Mouse (Mus musculus) embryonic fibroblast, embryonic 13.5 days (primary cell): ENCODE results near the gene Itgb8.

Experiments used
- CTCF ChIP-seq: IDR thresholded peaks from 2 replicates; pipeline ENCODE4 v1.5.1; 2011; ENCODE audit warnings: mild to moderate bottlenecking, control low read depth, low read length, moderate library complexity, borderline replicate concordance; ENCODE audit not compliant: insufficient read depth
- POLR2A ChIP-seq: IDR thresholded peaks from 2 replicates; pipeline ENCODE4 v1.6.1; 2011; ENCODE audit warnings: low read depth, mild to moderate bottlenecking, control low read depth, low read length, moderate library complexity

GRCm38 (mm10) chr12:119209384-119210072 lies 29.1 kb downstream of the Itgb8 start:
- TF ChIP-seq CTCF (no peak), POLR2A (no peak)
